Mouse (Mus musculus): ENCODE measurements around the gene Adh6a.

Adh6a gene

DNA sequence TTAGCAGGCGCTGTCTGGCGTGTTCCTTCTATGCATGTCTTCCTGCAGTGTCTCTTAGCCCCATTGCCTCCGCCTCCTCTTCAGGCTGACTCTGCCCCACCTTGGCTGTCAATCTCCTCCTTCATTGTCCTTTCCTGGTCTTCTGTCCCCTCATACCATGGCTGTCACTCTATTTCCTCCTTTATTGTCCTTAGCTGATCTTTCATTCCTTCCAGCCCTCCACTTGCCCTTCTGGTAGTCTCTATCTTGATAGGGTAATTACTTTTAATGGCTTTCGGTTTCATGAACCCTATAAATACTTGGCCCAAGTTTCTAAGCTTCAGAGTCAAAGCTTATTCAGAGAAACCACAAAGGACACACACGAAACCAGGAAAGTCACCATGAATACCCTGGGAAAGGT is at the start of gene Adh6a:
TSS of gene Adh6a (plus strand) at position 322 of the 400 bp plus-strand sequence.
- DNase-seq, result no peak

- DNase-seq, result no peak
Measured at GRCm38 (mm10) chr3:138264648-138265047, 48.4 kb upstream of the Adh6a start.

- DNase-seq, result no peak
Measured at GRCm38 (mm10) chr3:138270507-138270906, 42.6 kb upstream of the Adh6a start.

- DNase-seq, result no peak
Measured at GRCm38 (mm10) chr3:138271297-138271696, 41.8 kb upstream of the Adh6a start.

GRCm38 (mm10) chr3:138273080-138273479 is 40.0 kb upstream of the Adh6a start:
- no peak for DNase-seq

- DNase-seq, result no peak
Measured at GRCm38 (mm10) chr3:138275100-138275499, 38.0 kb upstream of the Adh6a start.

DNA sequence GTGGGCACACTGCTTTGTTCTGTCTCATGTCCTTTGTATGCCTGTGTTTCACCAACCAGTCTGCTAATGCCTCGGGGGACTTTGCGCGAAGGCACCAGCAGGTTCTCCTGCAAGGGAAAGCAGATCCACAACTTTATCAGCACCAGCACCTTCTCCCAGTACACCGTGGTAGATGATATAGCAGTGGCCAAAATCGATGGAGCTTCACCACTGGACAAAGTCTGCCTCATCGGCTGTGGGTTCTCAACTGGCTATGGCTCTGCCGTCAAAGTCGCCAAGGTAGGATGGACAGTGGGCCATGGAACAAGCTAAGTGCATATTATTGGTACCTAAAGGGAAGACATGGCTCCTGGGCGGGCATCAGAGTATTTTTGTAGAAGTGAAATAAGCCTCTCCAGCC is 30.5 kb upstream of the Adh6a start:
- no peak for DNase-seq

- peak; percentile 27 to 68 for DNase-seq
Measured at GRCm38 (mm10) chr3:138283831-138284230, 29.3 kb upstream of the Adh6a start.

DNA sequence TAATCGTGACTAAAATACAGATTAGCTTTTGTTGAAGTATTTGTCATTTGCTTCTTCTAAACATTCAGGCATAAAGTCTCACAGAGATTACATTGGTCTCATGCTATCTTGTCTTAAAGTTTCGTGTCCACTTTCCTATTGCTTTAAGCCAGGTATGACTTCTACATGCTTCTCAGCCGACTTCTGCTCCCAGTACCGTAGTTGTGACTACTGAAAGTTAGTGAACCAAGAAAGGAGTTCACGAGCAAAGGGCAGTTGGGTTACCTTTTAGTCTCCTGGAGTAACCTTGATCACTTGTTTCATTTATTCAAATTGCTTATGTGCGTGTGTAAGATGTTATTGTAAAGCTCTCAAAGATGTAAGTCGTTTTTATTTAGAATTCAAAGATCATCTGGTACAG is 27.1 kb upstream of the Adh6a start:
- DNase-seq, result no peak

GRCm38 (mm10) chr3:138287686-138288085 is 25.4 kb upstream of the Adh6a start:
- DNase-seq, result no peak

DNA sequence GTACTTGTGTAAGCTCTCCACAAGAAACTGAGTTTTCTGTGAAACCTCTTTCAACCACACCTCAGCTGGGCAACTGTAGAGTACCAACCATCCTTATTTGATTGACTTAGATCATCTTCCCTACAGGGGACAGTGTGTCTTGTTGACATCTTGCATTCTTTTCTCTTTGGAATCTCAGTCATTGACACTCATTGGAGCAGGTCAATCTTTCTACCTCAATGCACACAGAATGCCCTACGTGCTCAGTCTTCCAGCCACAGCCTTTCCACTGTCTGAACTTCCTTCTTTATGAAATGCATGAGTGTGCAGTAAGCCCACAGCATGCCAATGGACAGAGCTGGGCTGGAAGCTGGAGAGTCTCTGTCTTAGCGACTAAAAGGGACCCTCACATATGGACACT is 22.4 kb upstream of the Adh6a start:
- DNase-seq, result no peak

DNA sequence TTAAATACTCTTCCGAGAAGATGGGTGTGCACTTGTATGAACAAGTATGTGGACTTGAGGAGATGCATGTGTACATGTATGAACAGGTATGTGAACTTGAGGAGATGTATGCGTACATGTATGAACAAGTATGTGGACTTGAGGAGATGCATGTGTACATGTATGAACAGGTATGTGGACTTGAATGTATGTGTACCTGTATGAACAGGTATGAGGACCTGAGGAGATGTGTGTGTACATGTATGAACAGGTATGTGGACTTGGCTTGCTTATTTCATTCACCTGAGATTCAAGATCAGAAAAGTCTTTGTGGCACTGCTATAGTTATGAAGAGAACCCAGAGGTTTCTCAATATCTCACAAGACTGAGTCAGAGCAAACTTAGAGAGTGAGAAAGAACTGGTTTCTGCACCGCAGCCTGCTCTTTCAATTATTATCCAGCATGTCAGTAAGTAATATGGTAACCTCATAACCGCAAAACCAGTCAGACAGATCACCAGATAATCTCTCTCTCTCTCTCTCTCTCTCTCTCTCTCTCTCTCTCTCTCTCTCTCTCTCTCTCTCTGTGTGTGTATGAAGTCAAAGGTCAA is 21.5 kb upstream of the Adh6a start:
- DNase-seq, result no peak

GRCm38 (mm10) chr3:138293298-138293895 is 19.7 kb upstream of the Adh6a start:
- DNase-seq, result peak in 1 of 2 experiments; percentile 68

GRCm38 (mm10) chr3:138300130-138300529 is 13.0 kb upstream of the Adh6a start:
- DNase-seq, result no peak

DNA sequence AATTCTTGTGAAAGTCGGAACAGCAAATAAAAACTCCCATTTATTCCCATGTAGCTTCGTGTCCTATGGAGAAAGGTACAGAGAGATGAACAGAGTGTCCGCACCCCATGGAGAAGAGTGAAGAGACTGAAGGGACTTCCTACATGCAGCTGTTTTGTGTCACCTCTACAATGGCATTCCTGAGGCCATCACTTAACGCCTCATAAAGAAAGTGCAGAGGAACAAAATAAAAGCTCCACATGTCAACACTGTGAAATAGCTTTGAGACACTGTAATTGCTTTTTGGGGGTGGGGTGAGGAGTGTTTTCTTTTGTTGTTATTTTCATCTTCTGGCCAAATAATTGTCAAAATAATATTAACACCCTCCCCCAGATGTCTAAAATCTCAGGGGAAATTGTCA is 10.4 kb upstream of the Adh6a start:
- no peak for DNase-seq

DNA sequence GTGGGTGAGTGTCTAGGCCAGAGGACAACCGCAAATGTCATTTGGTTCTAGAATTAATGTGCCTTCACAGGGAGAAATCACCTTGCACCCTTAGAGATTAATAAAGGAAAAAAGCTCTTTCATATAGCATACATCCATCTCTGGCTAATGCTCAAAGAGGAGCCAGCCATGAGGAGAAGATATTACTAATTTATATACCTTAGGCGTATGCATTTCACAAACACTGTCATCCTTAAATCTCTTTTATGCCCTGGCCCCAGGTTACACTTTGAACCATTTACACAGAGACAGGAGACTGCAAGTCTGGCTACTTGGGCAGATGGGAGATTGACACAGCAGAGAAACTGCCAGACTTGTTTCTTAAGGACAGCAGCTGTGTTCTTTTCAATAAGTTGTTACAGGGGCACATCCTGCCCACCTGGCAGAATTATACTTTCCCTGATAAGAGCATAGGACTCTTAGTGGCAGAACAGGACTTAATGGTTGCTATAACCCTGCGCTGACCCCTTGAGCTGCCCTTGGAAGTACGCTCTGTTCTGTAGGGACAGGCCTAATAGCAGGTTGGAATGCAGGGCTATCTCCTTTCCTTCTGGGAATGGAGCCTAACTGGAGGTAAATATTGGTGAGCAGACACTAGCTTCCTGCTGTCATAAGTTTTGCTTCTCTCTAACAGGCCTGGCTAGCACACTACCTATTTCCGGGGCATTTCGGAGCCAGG is 9.2 kb upstream of the Adh6a start:
- no peak for DNase-seq

GRCm38 (mm10) chr3:138304489-138304871 is 8.6 kb upstream of the Adh6a start:
- DNase-seq, result no peak

DNA sequence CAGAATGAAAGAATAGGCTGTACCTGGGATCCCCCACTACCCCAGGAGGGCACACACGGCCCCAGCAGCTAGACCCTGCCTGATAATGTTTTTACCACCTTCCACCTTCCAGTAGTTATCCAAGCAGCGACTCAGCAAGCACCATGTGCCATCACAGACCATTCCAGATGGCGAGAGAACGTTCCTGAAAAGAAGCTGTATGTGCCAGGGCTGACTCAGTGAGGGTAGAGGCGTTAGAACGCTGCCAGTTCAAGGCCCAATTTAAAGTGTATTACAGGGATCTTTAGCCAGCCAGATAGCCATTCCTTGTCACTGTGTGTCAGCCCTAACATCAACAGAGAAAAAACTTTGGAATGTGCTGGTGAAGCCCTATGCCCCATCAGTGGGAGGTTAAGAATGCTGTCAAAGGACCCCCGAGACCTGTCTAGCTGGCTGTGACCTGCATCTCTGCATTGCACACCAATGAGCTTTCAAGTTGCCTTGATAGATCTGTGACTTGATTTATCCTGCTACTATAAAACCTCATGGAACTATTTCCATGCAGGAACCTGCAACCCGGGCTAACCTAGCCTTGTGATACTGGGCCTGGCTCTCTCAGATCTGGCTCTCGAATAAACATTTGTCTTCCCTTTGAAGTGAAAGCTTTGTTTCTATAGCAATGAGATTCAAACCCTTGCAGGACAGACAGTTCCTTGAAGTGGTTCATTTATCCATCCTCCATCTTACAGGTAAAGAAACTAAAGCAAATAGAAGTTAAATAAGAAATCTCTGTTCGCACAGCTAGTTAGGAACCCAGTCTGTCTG is 7.4 kb upstream of the Adh6a start:
- DNase-seq, result no peak

- DNase-seq, result peak in 1 of 2 experiments; percentile 56
Measured at GRCm38 (mm10) chr3:138306290-138306683, 6.8 kb upstream of the Adh6a start.

DNA sequence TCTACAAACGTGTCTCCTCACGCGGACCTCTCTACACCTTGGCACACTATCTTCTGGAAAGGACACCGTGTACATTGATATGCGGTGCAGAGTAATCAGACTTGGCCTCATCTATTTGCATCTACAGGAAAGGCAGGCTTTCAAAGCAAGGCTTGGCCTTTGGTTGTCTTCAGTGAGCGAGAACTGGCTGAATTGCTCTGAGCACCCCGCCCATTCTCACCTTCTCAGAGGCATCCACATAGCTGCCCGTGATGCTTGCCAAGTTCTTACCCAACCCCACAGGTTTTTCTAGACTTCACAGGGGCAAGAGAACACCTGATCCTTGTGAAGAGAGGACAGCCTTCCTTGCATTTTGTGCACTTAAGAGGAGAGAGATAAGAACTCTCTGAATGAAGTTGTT is 3.2 kb upstream of the Adh6a start:
- DNase-seq, result no peak

GRCm38 (mm10) chr3:138311015-138311414 is 2.1 kb upstream of the Adh6a start:
- no peak for DNase-seq

GRCm38 (mm10) chr3:138316908-138317472 is 3.9 kb downstream of the Adh6a start:
- no peak for DNase-seq

DNA sequence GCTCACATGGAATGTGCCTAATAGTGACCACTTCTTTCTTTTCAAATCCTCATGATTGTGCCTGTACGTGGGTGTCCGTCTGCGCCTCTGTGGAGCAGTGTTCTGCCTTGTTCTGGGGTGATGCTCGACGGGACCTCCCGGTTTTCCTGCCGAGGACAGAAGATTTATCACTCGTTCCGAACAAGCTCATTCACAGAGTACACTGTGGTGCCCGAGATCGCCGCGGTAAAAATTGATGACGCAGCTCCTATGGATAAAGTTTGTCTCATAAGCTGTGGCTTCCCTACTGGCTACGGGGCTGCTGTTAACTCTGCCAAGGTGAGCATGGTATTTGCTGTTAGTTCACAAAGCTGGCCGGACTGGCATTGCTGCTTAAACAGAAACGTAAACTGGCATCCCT is 11.9 kb downstream of the Adh6a start:
- no peak for DNase-seq

Data from lung, postnatal 4 days (tissue).